Comparison of ENCODE assay signal across 7 mouse cellular contexts in genomic region chr12:44269311-44269831, GRCm38 (mm10). TPM values are rescaled to one million over a fixed set of nuclear protein-coding genes. Genes with fewer than 3 reads are reported as not detected.
DNase-seq lines count a peak whose midpoint lies in the region; ATAC-seq and TF ChIP-seq lines count a peak whose summit lies in the region.

No protein-coding gene starts in this region.

- in situ Hi-C loops in ES-E14 (cut with MboI; ENCODE audit: low sequenced_read_pairs in 2 of 2, unreplicated experiment in 2 of 2): no loop called here

- peak overlapping the region; percentile 86 for H3K9ac ChIP-seq in ES-E14 (ENCODE audit: insufficient read depth, low read depth, low read length, poor library complexity, severe bottlenecking)
- peak overlapping the region; percentile 91 for H3K9ac ChIP-seq in heart, embryonic 16.5 days (ENCODE audit: low read length)

- H3K4me2 ChIP-seq in heart, embryonic 16.5 days (ENCODE audit: low read depth, low read length): peak overlapping the region; percentile 79

- H3K36me3 ChIP-seq in ES-E14 (ENCODE audit: control insufficient read depth, insufficient read depth, low read length, poor library complexity, severe bottlenecking): no peaks in the 10 kb centered on the region
- H3K36me3 ChIP-seq in heart, embryonic 16.5 days (ENCODE audit: control insufficient read depth, insufficient read depth): no peaks in the 10 kb centered on the region

- peaks cover 0 to 2% of the 10 kb centered on the region in 2 experiments; a peak in 1 of 4 replicates for H3K4me1 ChIP-seq in ES-E14 (ENCODE audit: control insufficient read depth in 2 of 2, insufficient read depth in 2 of 2, low read length in 2 of 2, poor library complexity in 1 of 2)
- H3K4me1 ChIP-seq in heart, embryonic 16.5 days (ENCODE audit: control insufficient read depth, insufficient read depth, low read length): peaks cover 7% of the 10 kb centered on the region

- peak overlapping the region; percentile 83; the same call in 1 of the 2 replicates for H3K27ac ChIP-seq in ES-E14 (ENCODE audit: insufficient read depth, low read depth, low read length, poor library complexity, severe bottlenecking)
- peak overlapping the region; percentile 98 for H3K27ac ChIP-seq in heart, embryonic 16.5 days (ENCODE audit: low read length)

- DNase-seq in ES-E14 (ENCODE audit: low read depth, low spot score): peak; percentile 66
- DNase-seq in adrenal gland, adult 8-10 months: peak; percentile 70
- DNase-seq in kidney, postnatal 4 days: peak; percentile 88 to 93
- peak; percentile 86 for DNase-seq in lung, postnatal 10 days
- peak; percentile 68 for DNase-seq in ovary, postnatal 14 days (ENCODE audit: low spot score)

- peak; percentile 76 for ATAC-seq in erythroid progenitor cell, adult 5-6 weeks (replicated peaks; ENCODE audit: low FRiP score, poor library complexity, severe bottlenecking)
- peak; percentile 91 for ATAC-seq in heart, embryonic 16.5 days (replicated peaks; ENCODE audit: extremely low read depth, insufficient read depth, low FRiP score)

- no peaks in the 10 kb centered on the region for H3K27me3 ChIP-seq in heart, embryonic 16.5 days (ENCODE audit: control insufficient read depth, insufficient read depth, low read length)

- H3K4me3 ChIP-seq in ES-E14 (ENCODE audit: insufficient read depth in 1 of 2, low read depth in 1 of 2, low read length in 2 of 2, poor library complexity in 1 of 2, severe bottlenecking in 1 of 2): peak overlapping the region; percentile 88 to 95
- peak overlapping the region; percentile 78 for H3K4me3 ChIP-seq in heart, embryonic 16.5 days (ENCODE audit: low read length)

- WGBS in heart, embryonic 16.5 days: under 1% methylated on average over 44 of the region's 46 CpGs

- no peaks in the 10 kb centered on the region for H3K9me3 ChIP-seq in ES-E14 (ENCODE audit: control insufficient read depth, insufficient read depth, low read depth, low read length)
- no peaks in the 10 kb centered on the region for H3K9me3 ChIP-seq in heart, embryonic 16.5 days (replicated peaks; ENCODE audit: control insufficient read depth, low read length)

TF ChIP-seq in ES-E14, 5 proteins besides CTCF, POLR2A, EP300 and RAD21:
- peak; percentile 70 for TF ChIP-seq ZNF384 (IDR thresholded peaks at IDR 0.05; ENCODE audit: low read depth, low read length)
- no peak for TF ChIP-seq ZC3H11A (IDR thresholded peaks at IDR 0.05; ENCODE audit: borderline replicate concordance, low read depth, low read length)
- peak; percentile 94 for TF ChIP-seq MAFK (IDR thresholded peaks at IDR 0.05; ENCODE audit: insufficient read depth, low read depth, low read length)
- peak; percentile 46; the same call in 1 of the 2 replicates for TF ChIP-seq HCFC1 (IDR thresholded peaks at IDR 0.05; ENCODE audit: borderline replicate concordance, insufficient read depth, low read length)

RNA-seq across cellular contexts. Expression of gene Pnpla8, which starts 48.2 kb away (rescaled TPM):
- 23.6 and 25.2 TPM in 2 replicates for total RNA-seq in ES-E14 (2012; rRNA removed)
- total RNA-seq in adrenal gland, adult 8-10 months (2022): 100 to 1,000 TPM in 3 of 4 experiments, 10 to 100 TPM in 1; 84.1 to 127 (median 109) TPM
- total RNA-seq in erythroid progenitor cell, adult 5-6 weeks (2015; ENCODE audit: low replicate concordance): 37.8 and 67.1 TPM in 2 replicates
- 27.3 and 32.0 TPM in 2 replicates for total RNA-seq in erythroid progenitor cell, adult 5-6 weeks (2017; ENCODE audit: low replicate concordance)
- polyA plus RNA-seq in heart, embryonic 16.5 days (2015; fragmentation: Nextera tagmentation; extraction: Ambion mirVana): 64.2 and 75.1 TPM in 2 replicates

RNA-seq across cellular contexts. Expression of gene Dnajb9, which starts 59.2 kb away (rescaled TPM):
- 9.5 and 12.2 TPM in 2 replicates for total RNA-seq in ES-E14 (2012; rRNA removed)
- total RNA-seq in adrenal gland, adult 8-10 months (2022): 10 to 100 TPM; 47.4 to 72.3 (median 50.4) TPM
- 24.9 and 34.0 TPM in 2 replicates for total RNA-seq in erythroid progenitor cell, adult 5-6 weeks (2015; ENCODE audit: low replicate concordance)
- 3.9 and 7.9 TPM in 2 replicates for total RNA-seq in erythroid progenitor cell, adult 5-6 weeks (2017; ENCODE audit: low replicate concordance)
- polyA plus RNA-seq in heart, embryonic 16.5 days (2015; fragmentation: Nextera tagmentation; extraction: Ambion mirVana): 19.0 and 24.8 TPM in 2 replicates

RNA-seq across cellular contexts. Expression of gene Nrcam, which starts 59.3 kb away (rescaled TPM):
- total RNA-seq in ES-E14 (2012; rRNA removed): 2.7 and 2.9 TPM in 2 replicates
- 10 to 100 TPM in 1 of 4 experiments, 1 to 10 TPM in 3; 3.4 to 14.9 (median 6.9) TPM for total RNA-seq in adrenal gland, adult 8-10 months (2022)
- not detected in 2 replicates for total RNA-seq in erythroid progenitor cell, adult 5-6 weeks (2015; ENCODE audit: low replicate concordance)
- total RNA-seq in erythroid progenitor cell, adult 5-6 weeks (2017; ENCODE audit: low replicate concordance): 0.15 TPM in 1 of 2 replicates, not detected in the other
- 1.5 and 1.8 TPM in 2 replicates for polyA plus RNA-seq in heart, embryonic 16.5 days (2015; fragmentation: Nextera tagmentation; extraction: Ambion mirVana)

Comparison
In these comparisons a context has a peak if more than half of its experiments do, and no peak if none do; other contexts are left out.
1. Peak in every context shown above with its lines: DNase-seq, ATAC-seq, H3K4me3 ChIP-seq and H3K27ac ChIP-seq.